In the genomic region with DNA sequence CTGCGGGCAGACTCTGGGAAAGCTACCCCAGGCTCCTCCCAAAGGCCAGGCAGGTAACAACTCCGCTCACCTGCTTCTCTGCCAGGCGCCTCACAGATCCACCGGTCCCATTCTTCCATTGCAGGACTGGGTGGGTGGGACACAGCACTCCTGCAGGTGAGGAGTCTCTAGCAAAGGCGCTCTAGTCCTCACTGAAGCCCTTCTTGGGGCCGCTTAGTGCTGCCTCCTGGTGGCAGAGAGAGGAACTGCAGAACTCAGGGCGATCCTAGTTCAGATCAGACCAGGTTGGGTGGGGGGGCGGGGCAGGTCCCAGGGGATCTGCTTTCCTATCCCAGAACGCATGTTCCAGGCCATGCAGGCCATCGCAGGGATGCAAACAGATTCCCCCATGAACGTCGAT, we compare ENCODE assay signal across 8 mouse cellular contexts. TPM values are rescaled to one million over a fixed set of nuclear protein-coding genes. Genes with fewer than 3 reads are reported as not detected.
DNase-seq lines count a peak whose midpoint lies in the region; ATAC-seq and TF ChIP-seq lines count a peak whose summit lies in the region.

No protein-coding gene starts in this region.

- ATAC-seq in neural tube, embryonic 15.5 days (ENCODE audit: low FRiP score) = no peak
- peak; percentile 73 for ATAC-seq in intestine, embryonic 15.5 days
- no peak for ATAC-seq in neural tube, embryonic 11.5 days (ENCODE audit: insufficient read depth, low FRiP score, low TSS enrichment)

- H3K36me3 ChIP-seq in neural tube, embryonic 15.5 days = no peaks in the 10 kb centered on the region
- H3K36me3 ChIP-seq in intestine, embryonic 15.5 days = no peaks in the 10 kb centered on the region
- H3K36me3 ChIP-seq in liver, adult 2 months (ENCODE audit: control insufficient read depth, insufficient read depth, low read length) = no peaks in the 10 kb centered on the region
- no peaks in the 10 kb centered on the region for H3K36me3 ChIP-seq in neural tube, embryonic 11.5 days (ENCODE audit: control insufficient read depth, insufficient read depth, low read length)

- no peak overlapping the region for H3K4me3 ChIP-seq in neural tube, embryonic 15.5 days (replicated peaks)
- H3K4me3 ChIP-seq in intestine, embryonic 15.5 days (replicated peaks) = no peak overlapping the region
- H3K4me3 ChIP-seq in liver, adult 2 months (ENCODE audit: insufficient read depth, low read depth, low read length) = no peak overlapping the region
- no peak overlapping the region for H3K4me3 ChIP-seq in neural tube, embryonic 11.5 days (ENCODE audit: low read depth, low read length)

- no peaks in the 10 kb centered on the region for H3K79me2 ChIP-seq in liver, adult 2 months (ENCODE audit: control insufficient read depth, insufficient read depth, low read length)

- DNase-seq in neural tube, embryonic 10.5 days (ENCODE audit: extremely low spot score, low spot score) = peak; percentile 82
- DNase-seq in cerebellum, adult 11 months = peak; percentile 71
- peak; percentile 31 to 45 for DNase-seq in frontal cortex, postnatal 25 days (ENCODE audit: low spot score in 2 of 2)
- peak; percentile 42 for DNase-seq in liver, adult 2 months (ENCODE audit: extremely low read depth, low read depth, low spot score)
- peak; percentile 81 for DNase-seq in neural tube, embryonic 11.5 days (ENCODE audit: low spot score)
- peak; percentile 75 for DNase-seq in testis, postnatal 14 days (ENCODE audit: low spot score)

- no peaks in the 10 kb centered on the region for H3K27me3 ChIP-seq in neural tube, embryonic 15.5 days (replicated peaks)
- H3K27me3 ChIP-seq in intestine, embryonic 15.5 days (replicated peaks) = no peaks in the 10 kb centered on the region
- H3K27me3 ChIP-seq in liver, adult 2 months (ENCODE audit: control insufficient read depth, insufficient read depth, low read length) = no peaks in the 10 kb centered on the region
- H3K27me3 ChIP-seq in neural tube, embryonic 11.5 days (ENCODE audit: control insufficient read depth, insufficient read depth, low read length) = no peaks in the 10 kb centered on the region

- H3K4me1 ChIP-seq in neural tube, embryonic 15.5 days = 0 out of 2 replicates have a peak, but pooled peaks cover 3% of the 10 kb centered on the region
- H3K4me1 ChIP-seq in intestine, embryonic 15.5 days (replicated peaks) = peaks cover 17% of the 10 kb centered on the region
- no peaks in the 10 kb centered on the region for H3K4me1 ChIP-seq in liver, adult 2 months (ENCODE audit: control insufficient read depth, insufficient read depth, low read length)
- H3K4me1 ChIP-seq in neural tube, embryonic 11.5 days (ENCODE audit: control insufficient read depth, insufficient read depth, low read length) = no peaks in the 10 kb centered on the region

- H3K27ac ChIP-seq in neural tube, embryonic 15.5 days (replicated peaks) = no peak overlapping the region
- no peak overlapping the region for H3K27ac ChIP-seq in intestine, embryonic 15.5 days
- H3K27ac ChIP-seq in liver, adult 2 months (replicated peaks; ENCODE audit: insufficient read depth, low read depth, low read length) = no peak overlapping the region
- no peak overlapping the region for H3K27ac ChIP-seq in neural tube, embryonic 11.5 days (ENCODE audit: low read depth, low read length)

- peak; percentile 89 for TF ChIP-seq CTCF in liver, adult 2 months (IDR thresholded peaks at IDR 0.05; ENCODE audit: low read depth, low read length)

- no peak for TF ChIP-seq POLR2A in liver, adult 2 months (IDR thresholded peaks at IDR 0.05; ENCODE audit: extremely low read depth, insufficient read depth, low read length)

- no peak overlapping the region for H3K4me2 ChIP-seq in neural tube, embryonic 15.5 days
- H3K4me2 ChIP-seq in intestine, embryonic 15.5 days (replicated peaks) = no peak overlapping the region
- H3K4me2 ChIP-seq in neural tube, embryonic 11.5 days (ENCODE audit: low read depth) = no peak overlapping the region

- 15% methylated on average over 12 of the region's 12 CpGs for WGBS in neural tube, embryonic 15.5 days
- whole genome bisulfite sequencing in intestine, embryonic 15.5 days = 17% methylated on average over 12 of the region's 12 CpGs
- 12% methylated on average over 12 of the region's 12 CpGs for WGBS in liver, adult 2 months
- whole genome bisulfite sequencing in neural tube, embryonic 11.5 days = 11% methylated on average over 12 of the region's 12 CpGs

- H3K9me3 ChIP-seq in neural tube, embryonic 15.5 days (replicated peaks) = no peaks in the 10 kb centered on the region
- H3K9me3 ChIP-seq in intestine, embryonic 15.5 days = no peaks in the 10 kb centered on the region
- H3K9me3 ChIP-seq in neural tube, embryonic 11.5 days (ENCODE audit: control insufficient read depth, low read length) = no peaks in the 10 kb centered on the region

- no peak overlapping the region for H3K9ac ChIP-seq in neural tube, embryonic 15.5 days (replicated peaks)
- H3K9ac ChIP-seq in intestine, embryonic 15.5 days = no peak overlapping the region
- H3K9ac ChIP-seq in liver, adult 2 months (ENCODE audit: low read depth, low read length) = no peak overlapping the region
- no peak overlapping the region for H3K9ac ChIP-seq in neural tube, embryonic 11.5 days (ENCODE audit: low read length)

RNA-seq across cellular contexts. Expression of a gene that starts 0.9 kb away (rescaled TPM):
- polyA plus RNA-seq in neural tube, embryonic 15.5 days (2015; fragmentation: Nextera tagmentation; extraction: Ambion mirVana) = not detected in 2 replicates
- polyA plus RNA-seq in intestine, embryonic 15.5 days (2015; fragmentation: Nextera tagmentation; extraction: Ambion mirVana) = not detected in 2 replicates
- not detected in 2 replicates for total RNA-seq in liver, adult 2 months (2014; rRNA removed)
- not detected in 2 replicates for polyA plus RNA-seq in liver, adult 2 months (2012; rRNA removed)
- polyA plus RNA-seq in neural tube, embryonic 11.5 days (2014; fragmentation: Nextera tagmentation; extraction: Ambion mirVana) = not detected in 2 replicates

RNA-seq across cellular contexts. Expression of a gene that starts 29.8 kb away (rescaled TPM):
- polyA plus RNA-seq in neural tube, embryonic 15.5 days (2015; fragmentation: Nextera tagmentation; extraction: Ambion mirVana) = 2.4 and 2.5 TPM in 2 replicates
- 2.5 and 2.6 TPM in 2 replicates for polyA plus RNA-seq in intestine, embryonic 15.5 days (2015; fragmentation: Nextera tagmentation; extraction: Ambion mirVana)
- total RNA-seq in liver, adult 2 months (2014; rRNA removed) = 0.40 and 0.46 TPM in 2 replicates
- 0.52 and 0.69 TPM in 2 replicates for polyA plus RNA-seq in liver, adult 2 months (2012; rRNA removed)
- 3.6 and 4.1 TPM in 2 replicates for polyA plus RNA-seq in neural tube, embryonic 11.5 days (2014; fragmentation: Nextera tagmentation; extraction: Ambion mirVana)

RNA-seq across cellular contexts. Expression of a gene that starts 47.5 kb away (rescaled TPM):
- 2.3 and 3.4 TPM in 2 replicates for polyA plus RNA-seq in neural tube, embryonic 15.5 days (2015; fragmentation: Nextera tagmentation; extraction: Ambion mirVana)
- 5.4 and 5.5 TPM in 2 replicates for polyA plus RNA-seq in intestine, embryonic 15.5 days (2015; fragmentation: Nextera tagmentation; extraction: Ambion mirVana)
- total RNA-seq in liver, adult 2 months (2014; rRNA removed) = 66.8 and 85.7 TPM in 2 replicates
- polyA plus RNA-seq in liver, adult 2 months (2012; rRNA removed) = 164 and 230 TPM in 2 replicates
- polyA plus RNA-seq in neural tube, embryonic 11.5 days (2014; fragmentation: Nextera tagmentation; extraction: Ambion mirVana) = 1.7 and 1.8 TPM in 2 replicates

Comparison
In these comparisons a context has a peak if more than half of its experiments do, and no peak if none do; other contexts are left out.
1. RNA of a gene that starts 47.5 kb away (polyA plus RNA-seq): 164 to 230 TPM in liver, adult 2 months; 5.4 to 5.5 TPM in intestine, embryonic 15.5 days, 2.3 to 3.4 TPM in neural tube, embryonic 15.5 days and 1.7 to 1.8 TPM in neural tube, embryonic 11.5 days; every median in the first group is over 10 times any median in the second.
2. Peak in every context shown above with its lines, with median percentiles within 50 percentile points of each other: DNase-seq.